Mouse (Mus musculus): ENCODE results near the gene Ush1g. TPM values are rescaled to one million over a fixed set of nuclear protein-coding genes. Genes with fewer than 3 reads are reported as not detected.

Ush1g gene
- polyA plus RNA-seq, 1 experiment from 2014 or later, result not detected

GRCm38 (mm10) chr11:115267958-115268357 lies 53.9 kb downstream of the Ush1g start:
- Histone ChIP-seq H3K9ac (replicated peaks; ENCODE audit: low read length) (no peak overlapping the region), H3K4me3 (ENCODE audit: low read length) (no peak overlapping the region), H3K36me3 (ENCODE audit: insufficient read depth, low read length) (no peaks in the 10 kb centered on the region), H3K9me3 (ENCODE audit: low read length) (no peaks in the 10 kb centered on the region), H3K4me1 (ENCODE audit: insufficient read depth, low read length) (peaks cover 20% of the 10 kb centered on the region), H3K4me2 (replicated peaks; ENCODE audit: low read depth, low read length) (no peak overlapping the region), H3K27me3 (ENCODE audit: insufficient read depth, low read length) (peaks cover 62% of the 10 kb centered on the region), H3K27ac (ENCODE audit: low read length) (no peak overlapping the region)
- no peak for ATAC-seq (ENCODE audit: low FRiP score, low TSS enrichment)
- WGBS, result 63% methylated on average over 11 of the region's 11 CpGs

DNA sequence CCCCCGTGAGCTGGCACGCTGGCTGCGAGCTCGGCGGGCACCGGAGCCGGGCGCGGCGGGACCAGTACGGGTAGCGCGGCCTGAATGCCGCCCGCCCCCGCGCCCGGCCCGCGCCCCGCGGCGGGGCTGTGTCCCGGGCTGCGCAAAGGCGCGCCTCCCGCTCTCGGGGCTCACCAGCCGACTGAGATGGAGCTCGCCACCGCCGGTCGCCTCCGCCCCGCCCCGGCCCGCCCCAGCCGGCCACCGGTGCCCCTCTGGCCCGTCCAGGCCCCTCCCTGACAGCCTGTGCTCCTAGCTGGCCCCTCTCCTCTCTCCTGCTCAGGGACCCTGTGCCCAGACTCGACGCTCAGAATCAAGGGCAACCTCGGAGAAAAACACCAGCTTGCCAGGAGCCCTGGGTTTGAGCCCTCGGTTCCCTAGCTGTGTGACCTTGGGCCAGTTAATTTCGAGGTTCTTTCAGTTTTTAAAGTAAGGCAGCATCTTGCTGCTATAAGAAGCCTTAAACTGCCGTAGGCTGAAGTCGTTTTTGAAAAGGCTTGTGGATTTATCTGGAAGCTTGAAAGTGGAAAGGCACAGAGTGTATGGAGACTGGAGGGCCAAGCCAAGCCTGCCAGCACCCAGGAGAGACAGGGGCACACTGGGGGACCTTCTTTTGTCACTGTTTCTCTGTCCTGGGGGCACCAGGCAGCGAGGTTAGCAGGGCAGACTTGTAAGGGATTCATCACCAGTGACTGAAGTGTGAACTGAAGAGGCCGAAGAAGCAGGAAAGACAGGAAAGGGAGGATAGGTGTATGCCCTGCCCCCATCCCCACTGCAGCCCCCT lies 54.6 kb downstream of the Ush1g start, which contains the start of gene Grin2c:
TSS of gene Grin2c (minus strand) at position 183 of the 823 bp plus-strand sequence.
- no peak for ATAC-seq (ENCODE audit: low FRiP score, low TSS enrichment)
- Histone ChIP-seq H3K4me1 (ENCODE audit: insufficient read depth, low read length) (peaks cover 20% of the 10 kb centered on the region), H3K9me3 (ENCODE audit: low read length) (no peaks in the 10 kb centered on the region), H3K27me3 (ENCODE audit: insufficient read depth, low read length) (peaks cover 69% of the 10 kb centered on the region), H3K4me3 (ENCODE audit: low read length) (peak within 1 kb of the TSS; percentile 39), H3K27ac (ENCODE audit: low read length) (no peak within 1 kb of the TSS), H3K4me2 (replicated peaks; ENCODE audit: low read depth, low read length) (peak within 1 kb of the TSS; percentile 59), H3K9ac (replicated peaks; ENCODE audit: low read length) (0 out of 2 replicates have a peak within 1 kb of the TSS, but pooled peaks have one; percentile 15), H3K36me3 (ENCODE audit: insufficient read depth, low read length) (no peaks in the 10 kb centered on the region)
- WGBS, result 5% methylated on average over 50 of the region's 50 CpGs

DNA sequence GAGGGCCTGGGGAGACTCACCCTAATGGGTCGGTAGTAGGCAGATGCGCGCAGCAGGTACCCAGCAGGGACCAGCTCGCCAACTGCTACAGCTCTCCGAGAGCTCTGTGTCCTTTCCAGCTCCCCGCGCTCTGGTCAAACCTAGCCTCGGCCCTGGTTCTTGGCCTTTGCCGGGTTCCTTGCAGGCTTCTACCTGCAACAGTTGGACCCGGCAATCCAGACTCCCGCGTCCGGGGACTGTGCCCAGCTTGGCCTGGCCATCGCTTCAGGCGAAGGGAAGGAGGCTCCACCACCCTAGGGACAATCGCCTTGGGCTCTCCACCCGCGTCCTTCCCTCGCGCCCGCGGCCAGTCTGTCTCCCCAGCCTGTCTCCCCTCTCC lies 55.5 kb downstream of the Ush1g start:
- Histone ChIP-seq H3K4me3 (ENCODE audit: low read length) (peak overlapping the region; percentile 39), H3K9ac (replicated peaks; ENCODE audit: low read length) (no peak overlapping the region), H3K27ac (ENCODE audit: low read length) (no peak overlapping the region), H3K4me1 (ENCODE audit: insufficient read depth, low read length) (peaks cover 20% of the 10 kb centered on the region), H3K36me3 (ENCODE audit: insufficient read depth, low read length) (no peaks in the 10 kb centered on the region), H3K4me2 (replicated peaks; ENCODE audit: low read depth, low read length) (peak overlapping the region; percentile 59), H3K27me3 (ENCODE audit: insufficient read depth, low read length) (peaks cover 78% of the 10 kb centered on the region), H3K9me3 (ENCODE audit: low read length) (no peaks in the 10 kb centered on the region)
- 1% methylated on average over 22 of the region's 22 CpGs for WGBS
- no peak for ATAC-seq (ENCODE audit: low FRiP score, low TSS enrichment)

- H3K36me3 ChIP-seq (ENCODE audit: insufficient read depth, low read length), result no peaks in the 10 kb centered on the region
- 4% methylated on average over 20 of the region's 20 CpGs for WGBS
- H3K4me3 ChIP-seq (ENCODE audit: low read length), result no peak overlapping the region
- peaks cover 20% of the 10 kb centered on the region for H3K4me1 ChIP-seq (ENCODE audit: insufficient read depth, low read length)
- H3K27ac ChIP-seq (ENCODE audit: low read length), result no peak overlapping the region
- no peaks in the 10 kb centered on the region for H3K9me3 ChIP-seq (ENCODE audit: low read length)
- H3K9ac ChIP-seq (replicated peaks; ENCODE audit: low read length), result no peak overlapping the region
- no peak for ATAC-seq (ENCODE audit: low FRiP score, low TSS enrichment)
- H3K4me2 ChIP-seq (replicated peaks; ENCODE audit: low read depth, low read length), result no peak overlapping the region
- H3K27me3 ChIP-seq (ENCODE audit: insufficient read depth, low read length), result peaks cover 83% of the 10 kb centered on the region
Observed at GRCm38 (mm10) chr11:115265771-115266399, 56.0 kb downstream of the Ush1g start.

Other genes with a start within 250 kb of the Ush1g start
- gene Rab37, start 230.6 kb downstream of the Ush1g start, polyA plus RNA-seq (2015; fragmentation: Nextera tagmentation; extraction: Ambion mirVana), result 1.7 and 2.2 TPM in 2 replicates
- gene Cd300lf, start 188.0 kb downstream of the Ush1g start, polyA plus RNA-seq (2015; fragmentation: Nextera tagmentation; extraction: Ambion mirVana), result 0.52 and 0.53 TPM in 2 replicates
- 165 and 170 TPM in 2 replicates for gene Slc9a3r1, start 158.7 kb downstream of the Ush1g start, polyA plus RNA-seq (2015; fragmentation: Nextera tagmentation; extraction: Ambion mirVana)
- 11.7 and 13.8 TPM in 2 replicates for gene Tmem104, start 134.6 kb downstream of the Ush1g start, polyA plus RNA-seq (2015; fragmentation: Nextera tagmentation; extraction: Ambion mirVana)
- gene Nat9, start 134.2 kb downstream of the Ush1g start, polyA plus RNA-seq (2015; fragmentation: Nextera tagmentation; extraction: Ambion mirVana), result 28.0 and 29.7 TPM in 2 replicates
- not detected in 2 replicates for gene Grin2c, start 54.8 kb downstream of the Ush1g start, polyA plus RNA-seq (2015; fragmentation: Nextera tagmentation; extraction: Ambion mirVana)
- gene Fdxr, start 45.0 kb downstream of the Ush1g start, polyA plus RNA-seq (2015; fragmentation: Nextera tagmentation; extraction: Ambion mirVana), result 20.0 and 23.6 TPM in 2 replicates
- 0.40 and 0.42 TPM in 2 replicates for gene Fads6, start 24.4 kb downstream of the Ush1g start, polyA plus RNA-seq (2015; fragmentation: Nextera tagmentation; extraction: Ambion mirVana)
- 0.64 TPM in 1 of 2 replicates, not detected in the other for gene Otop2, start 14.9 kb downstream of the Ush1g start, polyA plus RNA-seq (2015; fragmentation: Nextera tagmentation; extraction: Ambion mirVana)
- not detected in 2 replicates for gene Otop3, start 12.7 kb upstream of the Ush1g start, polyA plus RNA-seq (2015; fragmentation: Nextera tagmentation; extraction: Ambion mirVana)
- 7.9 and 8.6 TPM in 2 replicates for gene Hid1, start 45.7 kb upstream of the Ush1g start, polyA plus RNA-seq (2015; fragmentation: Nextera tagmentation; extraction: Ambion mirVana)
- gene Cdr2l, start 59.9 kb upstream of the Ush1g start, polyA plus RNA-seq (2015; fragmentation: Nextera tagmentation; extraction: Ambion mirVana), result 7.9 and 10.2 TPM in 2 replicates
- 195 and 203 TPM in 2 replicates for gene Mrpl58, start 81.7 kb upstream of the Ush1g start, polyA plus RNA-seq (2015; fragmentation: Nextera tagmentation; extraction: Ambion mirVana)
- gene Atp5h, start 97.9 kb upstream of the Ush1g start, polyA plus RNA-seq (2015; fragmentation: Nextera tagmentation; extraction: Ambion mirVana), result 942 and 981 TPM in 2 replicates
- gene Kctd2, start 98.1 kb upstream of the Ush1g start, polyA plus RNA-seq (2015; fragmentation: Nextera tagmentation; extraction: Ambion mirVana), result 4.7 and 4.8 TPM in 2 replicates
- gene Trim80, start 118.5 kb upstream of the Ush1g start, polyA plus RNA-seq (2015; fragmentation: Nextera tagmentation; extraction: Ambion mirVana), result 0.12 and 0.35 TPM in 2 replicates
- gene Slc16a5, start 140.4 kb upstream of the Ush1g start, polyA plus RNA-seq (2015; fragmentation: Nextera tagmentation; extraction: Ambion mirVana), result 28.4 and 31.5 TPM in 2 replicates
- gene Armc7, start 153.6 kb upstream of the Ush1g start, polyA plus RNA-seq (2015; fragmentation: Nextera tagmentation; extraction: Ambion mirVana), result 9.0 and 10.5 TPM in 2 replicates
- 77.6 and 82.1 TPM in 2 replicates for gene Nt5c, start 169.8 kb upstream of the Ush1g start, polyA plus RNA-seq (2015; fragmentation: Nextera tagmentation; extraction: Ambion mirVana)
- 457 and 461 TPM in 2 replicates for gene Jpt1, start 192.3 kb upstream of the Ush1g start, polyA plus RNA-seq (2015; fragmentation: Nextera tagmentation; extraction: Ambion mirVana)
- 939 and 944 TPM in 2 replicates for gene Sumo2, start 214.2 kb upstream of the Ush1g start, polyA plus RNA-seq (2015; fragmentation: Nextera tagmentation; extraction: Ambion mirVana)
- gene Nup85, start 242.4 kb upstream of the Ush1g start, polyA plus RNA-seq (2015; fragmentation: Nextera tagmentation; extraction: Ambion mirVana), result 180 and 184 TPM in 2 replicates